Mouse (Mus musculus): ENCODE measurements at regions not wholly inside any gene's neighbourhood (a gene's known extent, or its start where the extent isn't known, plus 50 kb on each side); places are given as distances from the start of the nearest gene placed in this dataset.
"Not testable (repeated sequence)": the region's sequence is repeated elsewhere in the genome, so short reads cannot be mapped to it uniquely, and the experiment has no call there.

- H3K9ac ChIP-seq (replicated peaks; ENCODE audit: low read depth, low read length) = no peak overlapping the region
- no peaks in the 10 kb centered on the region for H3K36me3 ChIP-seq (replicated peaks; ENCODE audit: control insufficient read depth, insufficient read depth, low read length)
- DNase-seq (ENCODE audit: low spot score) = no peak
- 81% methylated on average over 3 of the region's 3 CpGs for WGBS
- H3K9me3 ChIP-seq (replicated peaks; ENCODE audit: control insufficient read depth, low read length) = no peaks in the 10 kb centered on the region
- no peak for TF ChIP-seq CTCF (IDR thresholded peaks at IDR 0.05; ENCODE audit: low read depth)
- no peaks in the 10 kb centered on the region for H3K4me1 ChIP-seq (ENCODE audit: control insufficient read depth, insufficient read depth)
- H3K4me3 ChIP-seq (ENCODE audit: low read depth, low read length) = no peak overlapping the region
- no peak for ATAC-seq (ENCODE audit: insufficient read depth, low read depth)
- H3K4me2 ChIP-seq (ENCODE audit: low read depth, low read length) = no peak overlapping the region
- no peaks in the 10 kb centered on the region for H3K27me3 ChIP-seq (ENCODE audit: control insufficient read depth, insufficient read depth, low read length)
- no peak overlapping the region for H3K27ac ChIP-seq (ENCODE audit: low read depth)
Measured at GRCm38 (mm10) chr8:7267406-7267805, 1393.6 kb downstream of the Efnb2 start.

GRCm38 (mm10) chr8:7254336-7254735 lies 1406.7 kb downstream of the Efnb2 start:
- not testable (repeated sequence) for H3K27ac ChIP-seq (ENCODE audit: low read depth); DNase-seq (ENCODE audit: low spot score); H3K9me3 ChIP-seq (replicated peaks; ENCODE audit: control insufficient read depth, low read length); H3K4me1 ChIP-seq (ENCODE audit: control insufficient read depth, insufficient read depth); H3K4me3 ChIP-seq (ENCODE audit: low read depth, low read length); H3K9ac ChIP-seq (replicated peaks; ENCODE audit: low read depth, low read length); H3K36me3 ChIP-seq (replicated peaks; ENCODE audit: control insufficient read depth, insufficient read depth, low read length); H3K27me3 ChIP-seq (ENCODE audit: control insufficient read depth, insufficient read depth, low read length); H3K4me2 ChIP-seq (ENCODE audit: low read depth, low read length); ATAC-seq (ENCODE audit: insufficient read depth, low read depth)
- WGBS = 79% methylated on average over 9 of the region's 9 CpGs

- no peaks in the 10 kb centered on the region for H3K9me3 ChIP-seq (replicated peaks; ENCODE audit: control insufficient read depth, low read length)
- H3K4me3 ChIP-seq (ENCODE audit: low read depth, low read length) = no peak overlapping the region
- WGBS = 90% methylated on average over 1 of the region's 1 CpGs
- H3K36me3 ChIP-seq (replicated peaks; ENCODE audit: control insufficient read depth, insufficient read depth, low read length) = no peaks in the 10 kb centered on the region
- H3K9ac ChIP-seq (replicated peaks; ENCODE audit: low read depth, low read length) = no peak overlapping the region
- TF ChIP-seq CTCF (IDR thresholded peaks at IDR 0.05; ENCODE audit: low read depth) = no peak
- no peak for TF ChIP-seq EP300 (IDR thresholded peaks at IDR 0.05; ENCODE audit: low read depth)
- H3K4me1 ChIP-seq (ENCODE audit: control insufficient read depth, insufficient read depth) = no peaks in the 10 kb centered on the region
- H3K27me3 ChIP-seq (ENCODE audit: control insufficient read depth, insufficient read depth, low read length) = no peaks in the 10 kb centered on the region
- no peak overlapping the region for H3K4me2 ChIP-seq (ENCODE audit: low read depth, low read length)
- no peak overlapping the region for H3K27ac ChIP-seq (ENCODE audit: low read depth)
- no peak for ATAC-seq (ENCODE audit: insufficient read depth, low read depth)
- DNase-seq (ENCODE audit: low spot score) = no peak
Measured at GRCm38 (mm10) chr8:7240321-7240720, 1420.7 kb downstream of the Efnb2 start.

GRCm38 (mm10) chr8:7234006-7234405 lies 1427.0 kb downstream of the Efnb2 start:
- 67% methylated on average over 3 of the region's 3 CpGs for WGBS
- DNase-seq (ENCODE audit: low spot score) = no peak
- H3K9ac ChIP-seq (replicated peaks; ENCODE audit: low read depth, low read length) = no peak overlapping the region
- H3K9me3 ChIP-seq (replicated peaks; ENCODE audit: control insufficient read depth, low read length) = no peaks in the 10 kb centered on the region
- no peaks in the 10 kb centered on the region for H3K4me1 ChIP-seq (ENCODE audit: control insufficient read depth, insufficient read depth)
- ATAC-seq (ENCODE audit: insufficient read depth, low read depth) = no peak
- no peaks in the 10 kb centered on the region for H3K36me3 ChIP-seq (replicated peaks; ENCODE audit: control insufficient read depth, insufficient read depth, low read length)
- H3K4me3 ChIP-seq (ENCODE audit: low read depth, low read length) = no peak overlapping the region
- no peak for TF ChIP-seq CTCF (IDR thresholded peaks at IDR 0.05; ENCODE audit: low read depth)
- no peak for TF ChIP-seq EP300 (IDR thresholded peaks at IDR 0.05; ENCODE audit: low read depth)
- no peak overlapping the region for H3K27ac ChIP-seq (ENCODE audit: low read depth)
- no peaks in the 10 kb centered on the region for H3K27me3 ChIP-seq (ENCODE audit: control insufficient read depth, insufficient read depth, low read length)
- H3K4me2 ChIP-seq (ENCODE audit: low read depth, low read length) = no peak overlapping the region

GRCm38 (mm10) chr8:7219300-7219699 lies 1441.7 kb downstream of the Efnb2 start:
- Histone ChIP-seq H3K36me3 (replicated peaks; ENCODE audit: control insufficient read depth, insufficient read depth, low read length) (no peaks in the 10 kb centered on the region), H3K4me2 (ENCODE audit: low read depth, low read length) (no peak overlapping the region), H3K4me3 (ENCODE audit: low read depth, low read length) (no peak overlapping the region), H3K9ac (replicated peaks; ENCODE audit: low read depth, low read length) (no peak overlapping the region), H3K27me3 (ENCODE audit: control insufficient read depth, insufficient read depth, low read length) (no peaks in the 10 kb centered on the region), H3K4me1 (ENCODE audit: control insufficient read depth, insufficient read depth) (no peaks in the 10 kb centered on the region), H3K9me3 (replicated peaks; ENCODE audit: control insufficient read depth, low read length) (no peaks in the 10 kb centered on the region), H3K27ac (ENCODE audit: low read depth) (no peak overlapping the region)
- DNase-seq (ENCODE audit: low spot score) (no peak), ATAC-seq (ENCODE audit: insufficient read depth, low read depth) (no peak)
- no peak for TF ChIP-seq CTCF (IDR thresholded peaks at IDR 0.05; ENCODE audit: low read depth)
- TF ChIP-seq EP300 (IDR thresholded peaks at IDR 0.05; ENCODE audit: low read depth) = no peak
- 74% methylated on average over 3 of the region's 3 CpGs for WGBS

GRCm38 (mm10) chr8:7207178-7207577 lies 1453.9 kb downstream of the Efnb2 start:
- DNase-seq (ENCODE audit: low spot score) (no peak), ATAC-seq (ENCODE audit: insufficient read depth, low read depth) (no peak)
- Histone ChIP-seq H3K9ac (replicated peaks; ENCODE audit: low read depth, low read length) (no peak overlapping the region), H3K27me3 (ENCODE audit: control insufficient read depth, insufficient read depth, low read length) (no peaks in the 10 kb centered on the region), H3K4me3 (ENCODE audit: low read depth, low read length) (no peak overlapping the region), H3K27ac (ENCODE audit: low read depth) (no peak overlapping the region), H3K4me1 (ENCODE audit: control insufficient read depth, insufficient read depth) (no peaks in the 10 kb centered on the region), H3K9me3 (replicated peaks; ENCODE audit: control insufficient read depth, low read length) (no peaks in the 10 kb centered on the region), H3K4me2 (ENCODE audit: low read depth, low read length) (no peak overlapping the region), H3K36me3 (replicated peaks; ENCODE audit: control insufficient read depth, insufficient read depth, low read length) (no peaks in the 10 kb centered on the region)
- TF ChIP-seq CTCF (IDR thresholded peaks at IDR 0.05; ENCODE audit: low read depth) (no peak), EP300 (IDR thresholded peaks at IDR 0.05; ENCODE audit: low read depth) (no peak)
- 52% methylated on average over 3 of the region's 3 CpGs for WGBS

Data from heart, postnatal 0 days (tissue).